Mouse (Mus musculus) B cell, adult 2 months (primary cell): ENCODE measurements at regions not wholly inside any gene's neighbourhood (a gene's known extent, or its start where the extent isn't known, plus 50 kb on each side); places are given as distances from the start of the nearest gene placed in this dataset.
A peak's percentile ranks its signal among the peaks of the same experiment; 100 is the strongest.
"Not testable (repeated sequence)": the region's sequence is repeated elsewhere in the genome, so short reads cannot be mapped to it uniquely, and the experiment has no call there.

Experiments
- DNase-seq, 2 experiments: peaks; one replicate each; pipeline ENCODE4 v3.0.0; 2022

- no peak for DNase-seq
Observed at GRCm38 (mm10) chrX:162359767-162360545, 200.4 kb upstream of the Nhs start.

- DNase-seq: no peak
Observed at GRCm38 (mm10) chrX:162348341-162348740, 188.8 kb upstream of the Nhs start.

DNA sequence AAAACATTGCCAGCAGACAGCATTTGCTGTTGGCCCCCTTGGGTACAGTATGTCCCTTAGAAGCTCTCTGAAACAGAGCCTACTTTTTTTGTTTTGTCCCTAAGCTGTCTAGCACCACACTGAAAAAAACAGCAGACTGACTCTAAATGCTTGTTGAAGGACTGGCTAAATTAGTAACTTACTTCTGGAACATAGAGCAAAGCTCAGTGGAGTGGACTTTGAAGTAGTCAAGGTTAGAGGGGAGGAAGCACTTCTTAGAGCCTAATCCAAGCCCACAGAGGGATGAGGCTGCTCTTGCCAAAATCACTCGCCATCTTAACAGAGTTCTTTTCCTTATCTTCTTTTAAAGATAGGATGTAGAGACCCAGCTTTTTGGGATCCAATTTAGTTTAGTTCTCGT, 188.4 kb upstream of the Nhs start:
- DNase-seq: no peak

DNA sequence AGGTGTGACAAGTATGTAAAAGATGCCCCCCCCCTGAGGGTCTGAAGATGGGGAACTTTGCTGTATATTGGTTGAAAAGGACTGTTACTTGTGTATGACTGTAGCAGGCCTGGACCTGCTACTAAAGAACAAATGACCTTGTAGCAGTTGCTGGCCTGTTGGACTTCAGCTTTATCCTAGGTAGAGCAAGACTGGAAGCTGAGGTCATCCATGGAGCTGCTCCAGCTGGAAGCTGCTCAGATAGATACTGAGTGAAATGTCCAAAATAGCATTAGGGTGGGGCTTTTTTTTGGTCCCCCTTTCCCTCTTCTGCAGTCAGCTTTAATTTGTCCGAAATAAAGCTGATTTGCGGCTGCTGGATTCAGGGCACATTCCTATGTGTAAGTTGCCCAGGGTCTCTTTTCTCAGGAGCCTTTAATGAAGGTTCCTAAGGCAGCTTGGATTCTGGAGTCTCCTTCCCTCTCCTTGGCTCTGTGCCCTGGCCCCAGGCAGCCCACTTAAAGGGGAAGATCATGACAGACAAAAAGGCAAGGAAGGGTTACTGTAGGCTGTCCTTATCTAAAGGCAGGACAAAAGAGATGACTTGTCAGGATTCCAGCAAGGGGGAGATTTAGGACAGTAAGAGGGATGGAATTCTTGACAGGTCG, 186.1 kb upstream of the Nhs start:
- no peak for DNase-seq

DNA sequence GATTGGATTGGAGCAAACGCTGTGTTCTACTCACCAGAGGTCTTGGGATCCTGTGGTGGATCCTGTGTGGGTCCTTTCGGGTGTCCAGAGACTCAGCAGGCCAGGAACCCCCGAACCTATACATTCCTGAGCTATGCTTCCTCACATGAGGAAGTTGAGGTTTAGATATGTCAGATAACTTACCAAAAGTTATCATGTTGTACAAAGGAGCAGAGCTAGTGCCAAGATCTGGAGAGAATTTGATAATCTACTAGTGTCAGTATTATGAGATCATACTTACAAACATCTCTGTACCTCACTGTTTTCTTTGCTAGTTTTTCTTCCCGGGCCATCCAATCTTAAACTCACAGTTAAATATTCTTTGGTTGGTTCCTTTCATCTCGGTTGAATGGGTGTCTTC, 172.6 kb upstream of the Nhs start:
- no peak for DNase-seq

GRCm38 (mm10) chrX:162307646-162308045, 148.1 kb upstream of the Nhs start:
- DNase-seq: no peak

GRCm38 (mm10) chrX:162304145-162304544, 144.6 kb upstream of the Nhs start:
- DNase-seq: no peak

GRCm38 (mm10) chrX:162302788-162303187, 143.3 kb upstream of the Nhs start:
- DNase-seq: no peak

- no peak for DNase-seq
Observed at GRCm38 (mm10) chrX:162291234-162291633, 131.7 kb upstream of the Nhs start.

- not testable (repeated sequence) for DNase-seq
Observed at GRCm38 (mm10) chrX:162286155-162286554, 126.6 kb upstream of the Nhs start.

DNA sequence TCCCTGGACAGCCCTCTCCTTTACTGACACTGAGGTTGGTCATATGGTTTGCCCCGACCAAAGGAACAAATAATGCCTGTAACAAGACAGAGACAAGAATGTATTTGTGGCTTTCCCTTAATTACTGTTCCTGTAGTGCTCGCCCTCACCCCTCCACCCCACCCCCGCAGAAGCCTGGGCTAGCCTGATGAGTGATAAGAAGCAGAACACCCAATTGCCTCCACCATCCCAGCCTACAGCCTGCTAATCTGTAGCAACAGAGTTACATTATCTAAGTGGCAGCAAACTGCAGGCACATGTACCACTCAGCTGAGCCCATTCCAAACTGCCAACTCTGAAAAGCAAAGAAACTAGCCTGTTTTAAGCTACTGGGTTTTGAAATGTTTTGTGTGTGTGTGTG, 124.7 kb upstream of the Nhs start:
- DNase-seq: no peak

DNA sequence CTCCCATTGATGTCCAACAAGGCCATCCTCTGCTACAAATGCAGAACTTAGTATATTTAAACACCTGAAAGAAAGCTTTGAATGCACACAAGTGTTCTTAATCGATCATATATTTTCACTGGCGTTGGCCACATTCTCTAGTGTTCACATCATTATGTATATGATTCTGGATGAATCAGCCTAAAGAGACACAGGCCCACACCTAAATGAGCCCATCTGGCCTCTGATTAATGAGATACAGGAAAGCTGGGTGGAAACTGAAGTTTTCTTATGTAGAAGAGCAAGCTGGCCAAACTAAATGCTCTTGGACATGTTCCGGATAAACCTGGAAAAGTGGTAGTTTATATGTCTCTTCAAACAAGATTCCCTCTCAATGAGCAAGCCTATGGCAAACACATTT, 123.2 kb upstream of the Nhs start:
- no peak for DNase-seq

DNA sequence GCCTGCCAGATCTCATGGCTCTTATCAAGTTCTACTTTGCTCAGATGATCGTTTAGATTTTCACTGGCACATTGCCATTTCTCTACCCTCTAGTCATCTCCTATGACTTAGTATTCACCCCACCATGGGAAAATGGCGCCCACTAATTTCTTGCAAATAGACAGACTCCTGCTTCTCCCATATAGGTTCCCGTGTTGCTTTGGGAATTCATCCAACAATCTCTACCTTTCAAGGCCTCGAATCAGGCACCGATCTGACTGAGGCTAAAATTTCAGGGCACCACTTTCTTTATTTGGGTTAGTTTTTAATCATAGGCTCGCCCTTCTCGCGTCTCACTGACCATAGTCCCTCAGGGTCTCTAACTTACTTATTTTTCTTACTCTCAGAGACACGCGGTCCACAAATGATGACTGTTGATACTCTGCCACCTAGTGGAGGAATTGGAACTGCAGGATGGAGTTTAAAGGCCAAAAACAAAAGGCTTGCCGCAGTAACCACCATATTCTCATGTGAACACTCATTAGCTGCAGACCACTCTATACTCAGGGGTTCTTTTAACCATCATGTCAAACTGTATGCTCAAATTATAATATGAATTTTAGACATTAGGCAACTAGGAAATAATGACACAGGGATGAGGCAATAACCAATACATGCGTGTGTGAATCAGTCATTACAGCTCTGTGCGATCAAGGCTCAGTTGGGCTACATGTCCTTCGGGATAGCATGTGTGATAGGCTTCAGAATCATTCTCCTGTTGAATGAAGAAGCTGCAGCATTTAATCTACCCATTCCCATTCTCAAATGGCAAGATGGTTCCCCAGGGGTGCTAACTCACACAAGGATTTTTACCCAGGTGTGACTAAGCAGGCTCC, 119.5 kb upstream of the Nhs start:
- peak; percentile 6 to 14 for DNase-seq

GRCm38 (mm10) chrX:162274581-162274980, 115.1 kb upstream of the Nhs start:
- no peak for DNase-seq

DNA sequence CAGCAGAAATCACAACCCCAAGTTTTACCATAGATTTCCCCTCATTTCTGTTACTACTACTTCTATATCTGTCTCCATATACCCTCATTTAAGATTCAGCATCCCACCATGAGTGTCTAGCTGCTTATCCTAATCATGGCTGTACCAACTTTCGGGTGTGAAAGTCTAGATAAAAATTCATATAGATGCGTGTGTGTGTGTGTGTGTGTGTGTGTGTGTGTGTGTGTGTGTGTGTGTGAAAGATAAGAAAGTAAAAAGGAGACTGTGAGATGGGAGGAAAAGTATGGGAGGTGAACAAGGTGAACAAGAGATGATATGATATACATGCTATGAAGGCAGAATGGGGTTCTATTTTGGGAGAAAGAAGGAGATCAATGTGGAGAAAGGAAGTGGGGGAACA, 111.7 kb upstream of the Nhs start:
- no peak for DNase-seq

- no peak for DNase-seq
Observed at GRCm38 (mm10) chrX:162268918-162269317, 109.4 kb upstream of the Nhs start.

DNA sequence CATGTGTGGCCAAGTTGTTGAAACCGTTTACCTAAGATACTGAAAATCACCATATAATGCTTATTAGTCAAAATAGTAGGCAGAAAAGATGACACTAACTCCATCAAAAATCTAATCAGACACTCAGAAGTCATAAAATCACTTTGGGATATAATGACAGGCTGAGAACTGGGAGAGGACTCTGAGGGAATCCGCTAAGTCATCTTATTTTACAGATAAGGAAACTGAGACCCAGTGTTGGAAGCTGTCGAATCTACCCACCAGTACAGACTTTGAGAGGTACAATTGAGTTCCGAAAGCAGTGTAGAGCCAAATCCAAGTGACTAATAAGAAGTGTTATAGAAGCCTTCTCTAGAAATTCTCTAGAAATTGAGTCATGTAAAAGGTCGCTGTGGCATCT, 108.6 kb upstream of the Nhs start:
- no peak for DNase-seq

GRCm38 (mm10) chrX:162267679-162268078, 108.1 kb upstream of the Nhs start:
- no peak for DNase-seq

- no peak for DNase-seq
Observed at GRCm38 (mm10) chrX:162266769-162267168, 107.2 kb upstream of the Nhs start.

GRCm38 (mm10) chrX:162257398-162257797, 97.9 kb upstream of the Nhs start:
- no peak for DNase-seq

GRCm38 (mm10) chrX:162255873-162256272, 96.3 kb upstream of the Nhs start:
- DNase-seq: no peak

- no peak for DNase-seq
Observed at GRCm38 (mm10) chrX:162241291-162241690, 81.8 kb upstream of the Nhs start.

GRCm38 (mm10) chrX:162235552-162235951, 76.0 kb upstream of the Nhs start:
- no peak for DNase-seq

DNA sequence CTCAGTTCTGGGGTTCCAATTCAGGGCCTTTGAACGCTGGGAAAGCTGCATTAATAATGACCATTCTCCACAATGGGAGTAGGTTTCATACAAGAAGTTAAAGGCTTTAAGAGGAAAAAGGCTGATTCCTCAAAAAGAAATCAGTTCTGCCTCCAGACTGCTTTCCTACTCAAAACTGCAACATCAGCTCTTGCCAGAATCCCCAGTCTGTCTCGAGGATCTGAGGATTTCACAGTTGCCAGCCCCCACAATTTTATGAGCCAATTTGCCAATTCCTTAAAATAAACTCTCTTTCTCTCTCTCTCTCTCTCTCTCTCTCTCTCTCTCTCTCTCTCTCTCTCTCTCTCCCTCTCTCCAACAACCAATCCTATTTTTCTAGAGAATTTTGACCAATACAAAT, 51.3 kb upstream of the Nhs start:
- no peak for DNase-seq
